Mouse (Mus musculus): Measurements from ENCODE around the gene Zbtb20. TPM values are rescaled to one million over a fixed set of nuclear protein-coding genes. Genes with fewer than 3 reads are reported as not detected.

The Zbtb20 gene
- polyA plus RNA-seq, 1 experiment: 11.2 TPM

- Histone ChIP-seq H3K4me1 (ENCODE audit: control insufficient read depth, insufficient read depth, low read length) (no peaks in the 10 kb centered on the region), H3K27ac (ENCODE audit: control insufficient read depth, insufficient read depth, low read depth, low read length, poor library complexity) (no peak overlapping the region), H3K4me3 (replicated peaks; ENCODE audit: control insufficient read depth, low read depth, low read length) (no peak overlapping the region)
- WGBS: 79% methylated on average over 9 of the region's 9 CpGs
- TF ChIP-seq POLR2A (IDR thresholded peaks at IDR 0.05; ENCODE audit: borderline replicate concordance, control insufficient read depth, low read depth, low read length) (no peak), CTCF (IDR thresholded peaks at IDR 0.05; ENCODE audit: control insufficient read depth, insufficient read depth, low read length) (no peak)
Measured at GRCm38 (mm10) chr16:43508166-43508998, 632.7 kb downstream of the Zbtb20 start.

- H3K4me3 ChIP-seq (replicated peaks; ENCODE audit: control insufficient read depth, low read depth, low read length): no peak overlapping the region
- no peak overlapping the region for H3K27ac ChIP-seq (ENCODE audit: control insufficient read depth, insufficient read depth, low read depth, low read length, poor library complexity)
- no peaks in the 10 kb centered on the region for H3K4me1 ChIP-seq (ENCODE audit: control insufficient read depth, insufficient read depth, low read length)
- no peak for TF ChIP-seq POLR2A (IDR thresholded peaks at IDR 0.05; ENCODE audit: borderline replicate concordance, control insufficient read depth, low read depth, low read length)
- TF ChIP-seq CTCF (IDR thresholded peaks at IDR 0.05; ENCODE audit: control insufficient read depth, insufficient read depth, low read length): no peak
- WGBS: 80% methylated on average over 5 of the region's 5 CpGs
Measured at GRCm38 (mm10) chr16:43510516-43510915, 634.8 kb downstream of the Zbtb20 start.

GRCm38 (mm10) chr16:43511531-43511930 is 635.9 kb downstream of the Zbtb20 start:
- Histone ChIP-seq H3K4me1 (ENCODE audit: control insufficient read depth, insufficient read depth, low read length) (no peaks in the 10 kb centered on the region), H3K27ac (ENCODE audit: control insufficient read depth, insufficient read depth, low read depth, low read length, poor library complexity) (no peak overlapping the region), H3K4me3 (replicated peaks; ENCODE audit: control insufficient read depth, low read depth, low read length) (no peak overlapping the region)
- TF ChIP-seq CTCF (IDR thresholded peaks at IDR 0.05; ENCODE audit: control insufficient read depth, insufficient read depth, low read length) (no peak), POLR2A (IDR thresholded peaks at IDR 0.05; ENCODE audit: borderline replicate concordance, control insufficient read depth, low read depth, low read length) (no peak)
- 83% methylated on average over 4 of the region's 4 CpGs for WGBS

GRCm38 (mm10) chr16:43513933-43514332 is 638.3 kb downstream of the Zbtb20 start:
- H3K4me1 ChIP-seq (ENCODE audit: control insufficient read depth, insufficient read depth, low read length): no peaks in the 10 kb centered on the region
- 80% methylated on average over 5 of the region's 5 CpGs for WGBS
- TF ChIP-seq POLR2A (IDR thresholded peaks at IDR 0.05; ENCODE audit: borderline replicate concordance, control insufficient read depth, low read depth, low read length): no peak
- TF ChIP-seq CTCF (IDR thresholded peaks at IDR 0.05; ENCODE audit: control insufficient read depth, insufficient read depth, low read length): no peak
- H3K4me3 ChIP-seq (replicated peaks; ENCODE audit: control insufficient read depth, low read depth, low read length): no peak overlapping the region
- H3K27ac ChIP-seq (ENCODE audit: control insufficient read depth, insufficient read depth, low read depth, low read length, poor library complexity): no peak overlapping the region

- Histone ChIP-seq H3K27ac (ENCODE audit: control insufficient read depth, insufficient read depth, low read depth, low read length, poor library complexity) (no peak overlapping the region), H3K4me3 (replicated peaks; ENCODE audit: control insufficient read depth, low read depth, low read length) (no peak overlapping the region), H3K4me1 (ENCODE audit: control insufficient read depth, insufficient read depth, low read length) (no peaks in the 10 kb centered on the region)
- WGBS: 84% methylated on average over 4 of the region's 4 CpGs
- TF ChIP-seq CTCF (IDR thresholded peaks at IDR 0.05; ENCODE audit: control insufficient read depth, insufficient read depth, low read length) (no peak), POLR2A (IDR thresholded peaks at IDR 0.05; ENCODE audit: borderline replicate concordance, control insufficient read depth, low read depth, low read length) (no peak)
Measured at GRCm38 (mm10) chr16:43515538-43515937, 639.9 kb downstream of the Zbtb20 start.

GRCm38 (mm10) chr16:43520274-43520673 is 644.6 kb downstream of the Zbtb20 start:
- TF ChIP-seq CTCF (IDR thresholded peaks at IDR 0.05; ENCODE audit: control insufficient read depth, insufficient read depth, low read length) (no peak), POLR2A (IDR thresholded peaks at IDR 0.05; ENCODE audit: borderline replicate concordance, control insufficient read depth, low read depth, low read length) (no peak)
- Histone ChIP-seq H3K4me3 (replicated peaks; ENCODE audit: control insufficient read depth, low read depth, low read length) (no peak overlapping the region), H3K4me1 (ENCODE audit: control insufficient read depth, insufficient read depth, low read length) (no peaks in the 10 kb centered on the region), H3K27ac (ENCODE audit: control insufficient read depth, insufficient read depth, low read depth, low read length, poor library complexity) (no peak overlapping the region)
- WGBS: 67% methylated on average over 2 of the region's 2 CpGs

- TF ChIP-seq CTCF (IDR thresholded peaks at IDR 0.05; ENCODE audit: control insufficient read depth, insufficient read depth, low read length): no peak
- TF ChIP-seq POLR2A (IDR thresholded peaks at IDR 0.05; ENCODE audit: borderline replicate concordance, control insufficient read depth, low read depth, low read length): no peak
- Histone ChIP-seq H3K4me3 (replicated peaks; ENCODE audit: control insufficient read depth, low read depth, low read length) (no peak overlapping the region), H3K27ac (ENCODE audit: control insufficient read depth, insufficient read depth, low read depth, low read length, poor library complexity) (no peak overlapping the region), H3K4me1 (ENCODE audit: control insufficient read depth, insufficient read depth, low read length) (no peaks in the 10 kb centered on the region)
- 87% methylated on average over 4 of the region's 4 CpGs for WGBS
Measured at GRCm38 (mm10) chr16:43522482-43522881, 646.8 kb downstream of the Zbtb20 start.

- H3K27ac ChIP-seq (ENCODE audit: control insufficient read depth, insufficient read depth, low read depth, low read length, poor library complexity): no peak overlapping the region
- WGBS: 87% methylated on average over 9 of the region's 9 CpGs
- TF ChIP-seq CTCF (IDR thresholded peaks at IDR 0.05; ENCODE audit: control insufficient read depth, insufficient read depth, low read length) (no peak), POLR2A (IDR thresholded peaks at IDR 0.05; ENCODE audit: borderline replicate concordance, control insufficient read depth, low read depth, low read length) (no peak)
Measured at GRCm38 (mm10) chr16:43524179-43524578, 648.5 kb downstream of the Zbtb20 start.

More at GRCm38 (mm10) chr16:43524179-43524578, 648.5 kb downstream of the Zbtb20 start:
- no peaks in the 10 kb centered on the region for H3K4me1 ChIP-seq (ENCODE audit: control insufficient read depth, insufficient read depth, low read length)
- no peak overlapping the region for H3K4me3 ChIP-seq (replicated peaks; ENCODE audit: control insufficient read depth, low read depth, low read length)

All from bone marrow, adult 2 months (tissue).